Mouse (Mus musculus) C2C12 (cell line): Measurements from ENCODE around the gene Olfr448. TPM values are rescaled to one million over a fixed set of nuclear protein-coding genes. Genes with fewer than 3 reads are reported as not detected.
A peak's percentile ranks its signal among the peaks of the same experiment; 100 is the strongest.

Experiments
- H3K27me3 ChIP-seq: one replicate; pipeline ENCODE4 v1.6.1; 2011; ENCODE audit not compliant: control insufficient read depth, insufficient read depth, insufficient read length
- H3K36me3 ChIP-seq: one replicate; pipeline ENCODE4 v1.6.1; 2011; ENCODE audit not compliant: control insufficient read depth, insufficient read depth
- H3K4me3 ChIP-seq: one replicate; pipeline ENCODE4 v1.5.1; 2011; ENCODE audit warnings: mild to moderate bottlenecking, control low read depth; ENCODE audit not compliant: poor library complexity, insufficient read depth, severe bottlenecking
- H3K79me2 ChIP-seq: one replicate; pipeline ENCODE4 v1.6.1; 2011; ENCODE audit not compliant: control insufficient read depth, insufficient read depth
- H3K79me3 ChIP-seq: one replicate; pipeline ENCODE4 v1.6.1; 2011; ENCODE audit warnings: low read depth, control low read depth
- H3ac ChIP-seq: one replicate; pipeline ENCODE3; 2011; ENCODE audit warnings: low read depth; ENCODE audit not compliant: control insufficient read depth, insufficient read length
- CEBPB ChIP-seq: IDR thresholded peaks from one replicate; pipeline ENCODE4 v1.6.1; 2011; ENCODE audit warnings: low read depth, mild to moderate bottlenecking, control low read depth, moderate library complexity
- CTCF ChIP-seq: IDR thresholded peaks from one replicate; pipeline ENCODE4 v1.5.1; 2011; ENCODE audit not compliant: control insufficient read depth, insufficient read depth, insufficient read length
- FOSL1 ChIP-seq: IDR thresholded peaks from one replicate; pipeline ENCODE4 v1.8.0; 2011; ENCODE audit warnings: mild to moderate bottlenecking, low read length; ENCODE audit not compliant: poor library complexity, insufficient read depth, severe bottlenecking
- MAX ChIP-seq: IDR thresholded peaks from one replicate; pipeline ENCODE4 v1.6.1; 2011; ENCODE audit warnings: mild to moderate bottlenecking, control low read depth
- MYOD1 ChIP-seq: IDR thresholded peaks from one replicate; pipeline ENCODE4 v1.6.1; 2011; ENCODE audit warnings: low read depth; ENCODE audit not compliant: control insufficient read depth, insufficient read length
- MYOG ChIP-seq: IDR thresholded peaks from one replicate; pipeline ENCODE4 v1.6.1; 2011; ENCODE audit not compliant: control insufficient read depth, insufficient read length; ENCODE audit errors: extremely low read depth
- USF1 ChIP-seq: IDR thresholded peaks from one replicate; pipeline ENCODE4 v1.6.1; 2011; ENCODE audit warnings: low read depth, mild to moderate bottlenecking, control low read depth, moderate library complexity
- long read RNA-seq, 2 experiments: library from polyadenylated mRNA; unstranded; transcript quantifications; one replicate each; pipeline ENCODE4 v2.0.0; 2019 to 2020
- polyA plus RNA-seq: library from polyadenylated mRNA; unstranded; fragments of >200 nt; fragmentation: generic; extraction: Trizol; gene quantifications from one replicate; pipeline ENCODE4 v1.2.1, GENCODE M21; 2012; ENCODE audit warnings: missing spikeins

The Olfr448 gene
- polyA plus RNA-seq, result not detected
- long read RNA-seq, experiment 1, result 0 reads
- long read RNA-seq, experiment 2, result 0 reads

DNA sequence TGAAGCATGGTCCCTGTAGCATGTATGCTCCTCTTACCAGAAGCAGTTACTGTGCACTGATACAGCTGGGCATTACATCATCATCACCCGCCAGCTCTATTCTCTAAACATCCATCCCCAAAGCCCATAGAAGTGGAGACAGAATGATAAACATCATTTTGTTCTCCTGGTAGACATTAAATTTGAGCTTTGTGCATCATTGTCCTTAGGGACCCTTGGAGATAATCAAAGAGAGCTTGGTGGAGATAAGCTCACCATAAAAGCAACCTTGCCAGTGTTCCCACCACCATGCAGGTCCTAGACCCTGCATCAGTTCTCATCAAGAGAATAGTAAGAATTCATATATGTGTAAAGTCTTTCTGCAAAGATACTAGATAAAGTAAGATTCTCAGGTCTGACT, at the start of gene Olfr448:
Olfr448 (plus strand) TSS at position 301 of the 400 bp plus-strand sequence.
- TF ChIP-seq MAX, result no peak
- TF ChIP-seq CTCF, result no peak
- TF ChIP-seq USF1, result no peak
- no peak for TF ChIP-seq MYOD1
- no peak for TF ChIP-seq FOSL1
- TF ChIP-seq CEBPB, result no peak
- H3K4me3 ChIP-seq, result no peak within 1 kb of the TSS
- no peaks in the 10 kb centered on the region for H3K79me2 ChIP-seq
- H3K27me3 ChIP-seq, result no peaks in the 10 kb centered on the region
- no peaks in the 10 kb centered on the region for H3K36me3 ChIP-seq
- no peaks in the 10 kb centered on the region for H3K79me3 ChIP-seq
- H3ac ChIP-seq, result no peak within 1 kb of the TSS

- peak; percentile 5 for TF ChIP-seq CTCF
- no peak for TF ChIP-seq MYOD1
- TF ChIP-seq MYOG, result no peak
- no peak for TF ChIP-seq FOSL1
- TF ChIP-seq MAX, result no peak
- TF ChIP-seq CEBPB, result no peak
- TF ChIP-seq USF1, result no peak
- Histone ChIP-seq H3ac (no peak overlapping the region), H3K79me2 (no peaks in the 10 kb centered on the region), H3K27me3 (no peaks in the 10 kb centered on the region), H3K36me3 (no peaks in the 10 kb centered on the region), H3K79me3 (no peaks in the 10 kb centered on the region), H3K4me3 (no peak overlapping the region)
These were observed 29.9 kb upstream of the Olfr448 start for GRCm38 (mm10) chr6:42860222-42860819.

DNA sequence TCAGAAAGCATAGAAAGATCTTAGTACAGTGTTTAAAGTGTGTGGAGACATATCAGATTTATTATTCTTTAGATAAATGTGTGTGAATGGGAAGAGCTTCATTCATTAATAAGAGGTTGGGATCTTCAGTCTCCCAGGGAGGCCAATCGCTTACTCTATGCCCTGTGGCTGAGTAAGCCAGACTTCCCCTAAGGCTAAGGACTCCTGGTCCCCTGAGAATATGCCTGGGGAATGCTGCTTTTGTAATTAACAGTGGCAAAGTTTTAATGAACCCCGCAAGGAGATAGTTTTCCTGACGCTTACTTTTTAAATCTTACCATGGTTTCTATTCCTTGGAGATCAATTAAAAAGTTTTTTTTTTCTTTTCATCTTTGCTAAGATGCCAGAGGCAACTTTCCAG, 20.5 kb upstream of the Olfr448 start:
- H3K27me3 ChIP-seq, result no peaks in the 10 kb centered on the region
- no peak for TF ChIP-seq USF1
- no peak for TF ChIP-seq FOSL1
- TF ChIP-seq CEBPB, result no peak
- TF ChIP-seq MYOG, result no peak
- no peak for TF ChIP-seq MYOD1
- no peak for TF ChIP-seq MAX
- TF ChIP-seq CTCF, result no peak
- no peaks in the 10 kb centered on the region for H3K79me2 ChIP-seq
- H3K4me3 ChIP-seq, result no peak overlapping the region
- H3ac ChIP-seq, result no peak overlapping the region
- H3K79me3 ChIP-seq, result no peaks in the 10 kb centered on the region
- H3K36me3 ChIP-seq, result no peaks in the 10 kb centered on the region

DNA sequence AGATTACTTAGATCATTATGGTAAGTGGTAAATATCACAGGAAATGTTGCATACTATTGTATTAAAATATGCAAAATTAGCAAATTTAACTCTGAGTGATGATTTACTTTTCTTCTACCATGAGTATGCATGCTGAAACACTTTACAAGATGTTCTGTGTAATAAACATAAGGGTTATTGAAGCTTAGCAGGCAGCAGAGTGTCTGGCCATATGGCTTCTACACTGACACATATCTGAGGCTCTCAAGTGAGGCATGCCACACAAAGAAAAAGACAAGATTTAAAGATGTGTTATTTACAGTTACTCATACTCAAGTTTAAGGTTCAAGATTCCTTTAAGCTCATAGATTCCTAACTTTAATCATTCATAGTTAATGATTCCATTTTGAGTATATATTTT, 13.9 kb upstream of the Olfr448 start:
- H3K27me3 ChIP-seq, result no peaks in the 10 kb centered on the region
- no peak overlapping the region for H3K4me3 ChIP-seq
- H3ac ChIP-seq, result no peak overlapping the region
- TF ChIP-seq CTCF (no peak), MYOD1 (no peak), MYOG (no peak), CEBPB (no peak), FOSL1 (no peak), USF1 (no peak), MAX (no peak)
- no peaks in the 10 kb centered on the region for H3K36me3 ChIP-seq
- H3K79me3 ChIP-seq, result no peaks in the 10 kb centered on the region
- no peaks in the 10 kb centered on the region for H3K79me2 ChIP-seq

DNA sequence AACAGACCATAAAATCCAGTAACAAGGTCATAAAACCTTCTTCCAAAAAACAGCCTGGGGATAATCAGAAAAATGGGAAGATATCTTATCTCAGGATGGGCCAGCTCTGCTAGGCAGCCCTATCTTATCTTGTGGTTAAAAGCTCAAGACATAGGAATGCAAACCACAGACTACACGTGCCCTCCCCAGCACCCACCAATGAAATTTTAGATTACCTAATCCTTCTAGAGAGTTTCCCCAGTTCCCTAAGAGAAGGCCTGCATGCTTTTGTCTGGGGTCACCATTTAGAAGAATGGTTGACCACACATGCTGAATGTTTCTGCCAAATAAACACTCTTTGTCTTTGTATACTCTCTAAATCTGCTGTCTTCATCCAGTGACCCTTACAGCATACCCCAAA, 10.1 kb downstream of the Olfr448 start:
- TF ChIP-seq CEBPB (no peak), MAX (no peak), MYOD1 (no peak), CTCF (no peak), MYOG (no peak), USF1 (peak; percentile 63), FOSL1 (no peak)
- no peak overlapping the region for H3ac ChIP-seq
- H3K79me2 ChIP-seq, result no peaks in the 10 kb centered on the region
- H3K36me3 ChIP-seq, result no peaks in the 10 kb centered on the region
- no peaks in the 10 kb centered on the region for H3K27me3 ChIP-seq
- no peaks in the 10 kb centered on the region for H3K79me3 ChIP-seq
- H3K4me3 ChIP-seq, result no peak overlapping the region
